Mouse (Mus musculus) urinary bladder, postnatal 14 days (tissue): ENCODE results near the gene Kdf1.
A peak's percentile ranks its signal among the peaks of the same experiment; 100 is the strongest.

Source experiments
- DNase-seq: peaks from one replicate; pipeline ENCODE4 v3.0.0; 2021; ENCODE audit warnings: low spot score

Gene Kdf1

GRCm38 (mm10) chr4:133518601-133519368 is at the start of gene Kdf1:
TSS of gene Kdf1 (plus strand) at chr4:133518963.
- DNase-seq: peak; percentile 86

- DNase-seq: no peak
Observed at GRCm38 (mm10) chr4:133469122-133469521, 49.6 kb upstream of the Kdf1 start.

- DNase-seq: no peak
Observed at GRCm38 (mm10) chr4:133471135-133471821, 47.5 kb upstream of the Kdf1 start.

- no peak for DNase-seq
Observed at GRCm38 (mm10) chr4:133473833-133474232, 44.9 kb upstream of the Kdf1 start.

GRCm38 (mm10) chr4:133479458-133480184 is 39.1 kb upstream of the Kdf1 start, which contains the start of gene Tent5b:
TSS of gene Tent5b (plus strand) at chr4:133480132.
- DNase-seq: peak; percentile 100

GRCm38 (mm10) chr4:133480185-133480537 is 38.6 kb upstream of the Kdf1 start:
- no peak for DNase-seq

GRCm38 (mm10) chr4:133480754-133481153 is 38.0 kb upstream of the Kdf1 start:
- no peak for DNase-seq

- peak; percentile 71 for DNase-seq
Observed at GRCm38 (mm10) chr4:133481488-133481887, 37.3 kb upstream of the Kdf1 start.

GRCm38 (mm10) chr4:133482479-133482878 is 36.3 kb upstream of the Kdf1 start:
- no peak for DNase-seq

- DNase-seq: peak; percentile 82
Observed at GRCm38 (mm10) chr4:133484266-133485025, 34.3 kb upstream of the Kdf1 start.

- no peak for DNase-seq
Observed at GRCm38 (mm10) chr4:133485691-133486425, 32.9 kb upstream of the Kdf1 start.

- DNase-seq: no peak
Observed at GRCm38 (mm10) chr4:133486673-133487357, 31.9 kb upstream of the Kdf1 start.

GRCm38 (mm10) chr4:133488619-133489392 is 30.0 kb upstream of the Kdf1 start:
- peak; percentile 32 for DNase-seq

- DNase-seq: no peak
Observed at GRCm38 (mm10) chr4:133489489-133490245, 29.1 kb upstream of the Kdf1 start.

GRCm38 (mm10) chr4:133491800-133492199 is 27.0 kb upstream of the Kdf1 start:
- DNase-seq: peak; percentile 63

- peak; percentile 20 for DNase-seq
Observed at GRCm38 (mm10) chr4:133493895-133494294, 24.9 kb upstream of the Kdf1 start.

GRCm38 (mm10) chr4:133494432-133494831 is 24.3 kb upstream of the Kdf1 start:
- peak; percentile 93 for DNase-seq

- DNase-seq: no peak
Observed at GRCm38 (mm10) chr4:133494867-133495266, 23.9 kb upstream of the Kdf1 start.

- peak; percentile 37 for DNase-seq
Observed at GRCm38 (mm10) chr4:133495711-133496110, 23.1 kb upstream of the Kdf1 start.
